Mouse (Mus musculus) urinary bladder, postnatal 36 days (tissue): ENCODE data around the gene Csf1.

Experiments used
- DNase-seq, 2 experiments: peaks; one replicate each; pipeline ENCODE4 v3.0.0; 2022; ENCODE audit warnings: low spot score in 2 of 2, mixed read lengths in 1 of 2

The Csf1 gene

DNA sequence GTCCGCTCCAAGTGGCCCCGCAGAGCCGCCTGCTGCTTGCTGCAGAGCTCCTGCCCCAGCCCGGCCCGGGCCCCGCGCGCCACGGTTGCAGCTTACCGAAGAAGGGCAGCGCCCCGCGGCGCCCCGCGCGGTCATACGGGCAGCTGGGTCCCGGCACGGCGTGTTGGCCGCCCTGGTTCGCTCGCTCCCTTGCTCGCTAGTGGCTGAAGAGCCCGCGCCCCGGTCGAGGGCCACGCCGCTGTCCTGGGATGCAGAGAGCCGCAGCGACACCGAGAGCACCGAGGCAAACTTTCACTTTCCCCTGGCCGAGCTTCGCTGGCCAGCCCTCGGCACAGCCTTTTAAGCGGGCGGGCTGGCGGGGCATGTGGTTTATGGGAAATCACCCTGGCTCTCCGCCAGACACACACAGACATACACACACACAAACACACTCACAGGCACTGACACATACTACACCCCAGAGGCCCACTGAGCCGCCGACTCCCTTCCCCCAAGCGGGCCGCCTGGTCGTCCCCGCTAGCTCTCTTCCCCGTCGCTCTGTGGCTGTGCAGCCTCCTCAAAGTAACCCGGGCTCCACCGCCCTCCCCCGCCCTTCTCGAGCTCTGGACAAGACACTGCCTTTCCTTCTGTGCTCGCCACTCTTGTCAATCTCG lies at the start of gene Csf1:
Csf1 (minus strand) TSS at position 541 of the 653 bp plus-strand sequence.
- peak; percentile 77 to 85 for DNase-seq

DNA sequence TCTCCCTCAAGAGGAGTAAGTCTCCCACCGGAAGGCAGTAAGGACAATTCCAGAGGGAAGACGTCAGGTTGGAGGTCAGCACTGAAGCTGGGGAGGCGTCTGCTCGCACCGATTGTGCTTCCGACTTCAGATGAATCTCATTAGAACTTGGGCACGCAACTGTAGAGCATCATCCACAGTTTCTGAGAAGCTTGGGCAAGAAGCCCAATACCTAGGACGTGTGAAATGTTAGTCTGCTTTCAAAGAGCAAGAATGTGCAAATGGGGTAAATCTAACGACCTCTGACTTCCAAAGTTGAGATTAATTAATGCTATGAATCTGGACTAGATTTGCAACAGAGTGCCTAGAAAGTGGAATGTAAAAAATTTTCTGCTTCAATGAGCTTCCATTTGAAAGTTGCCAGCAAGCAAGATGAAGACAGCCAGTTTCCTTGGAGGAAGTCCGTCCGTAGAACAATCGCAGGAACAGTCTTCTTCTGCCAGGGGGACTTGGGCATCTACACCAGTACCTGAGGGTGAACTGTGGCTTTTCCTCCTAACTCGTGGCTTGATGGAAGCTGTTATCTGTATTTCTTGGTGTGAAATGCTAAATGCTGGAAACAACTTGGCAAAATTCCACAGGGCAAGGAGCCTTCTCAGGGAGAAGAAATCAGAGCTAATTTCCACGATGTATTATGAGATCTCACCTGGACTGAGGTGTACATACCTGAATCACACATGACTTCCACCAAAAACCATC lies 47.9 kb upstream of the Csf1 start:
- DNase-seq: no peak

DNA sequence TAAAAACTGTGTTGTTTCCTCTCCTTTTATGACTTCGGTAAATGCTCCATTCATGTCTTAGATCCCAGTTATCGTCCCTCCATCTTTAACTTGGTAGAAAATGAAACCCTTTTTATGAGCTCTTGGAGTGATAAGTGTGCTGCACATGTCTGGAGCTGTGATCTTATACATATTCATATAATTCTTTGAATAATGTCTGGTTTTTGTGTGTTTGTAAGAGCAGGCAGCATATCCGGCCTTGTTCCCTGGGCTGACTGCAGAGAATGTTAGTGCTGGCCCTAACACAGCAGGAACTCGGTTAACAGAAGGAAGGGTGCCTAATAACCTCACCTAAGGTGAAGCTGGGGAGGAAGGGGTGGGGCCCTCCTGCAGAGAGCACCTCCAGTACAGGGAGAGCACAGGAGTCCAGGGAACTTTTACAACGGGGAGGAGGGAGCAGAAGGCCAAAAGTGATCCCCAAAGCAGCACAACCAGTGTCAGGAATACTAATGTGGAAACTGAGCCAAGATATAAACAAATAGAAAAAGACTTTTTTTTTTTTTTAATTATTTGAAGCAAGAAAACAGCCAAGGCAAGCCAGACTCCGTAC lies 47.2 kb upstream of the Csf1 start:
- DNase-seq: no peak

DNA sequence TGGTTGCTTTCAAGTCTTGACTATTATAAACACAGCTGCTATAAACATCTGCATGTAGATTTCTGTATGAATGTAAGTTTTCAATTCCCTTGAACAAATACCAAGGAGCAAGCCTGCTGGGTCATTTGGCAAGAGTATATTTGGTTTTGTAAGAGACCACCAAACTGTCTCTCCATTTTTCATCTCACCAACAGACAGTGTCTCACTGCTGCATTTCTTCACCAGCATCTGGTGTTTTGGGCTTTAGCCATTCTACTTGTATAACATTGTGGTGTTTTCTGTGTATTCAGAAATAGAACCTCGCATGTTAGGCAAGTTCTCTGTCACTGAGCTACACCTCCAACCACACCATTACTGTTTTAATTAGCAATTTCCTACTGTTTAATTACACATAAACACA lies 46.6 kb upstream of the Csf1 start:
- no peak for DNase-seq

DNA sequence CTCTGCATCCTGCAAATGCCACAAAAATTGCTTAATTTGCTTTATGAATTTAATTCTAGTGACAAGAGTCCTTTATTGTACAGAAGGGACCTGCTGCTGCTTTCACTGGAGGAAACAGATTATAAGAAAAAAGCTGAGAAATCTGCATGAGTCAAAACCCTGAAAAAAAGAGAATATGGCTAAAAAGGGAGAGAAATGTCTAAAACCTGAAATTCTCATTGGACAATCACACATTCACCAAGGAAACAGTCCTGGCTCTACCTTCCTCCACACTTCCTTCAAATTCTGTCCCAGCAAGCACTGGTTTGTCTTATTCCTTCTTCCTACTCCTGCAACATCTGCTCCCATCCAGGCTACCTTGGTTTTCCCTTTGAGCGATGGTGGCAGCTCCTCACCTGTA lies 44.5 kb upstream of the Csf1 start:
- no peak for DNase-seq

DNA sequence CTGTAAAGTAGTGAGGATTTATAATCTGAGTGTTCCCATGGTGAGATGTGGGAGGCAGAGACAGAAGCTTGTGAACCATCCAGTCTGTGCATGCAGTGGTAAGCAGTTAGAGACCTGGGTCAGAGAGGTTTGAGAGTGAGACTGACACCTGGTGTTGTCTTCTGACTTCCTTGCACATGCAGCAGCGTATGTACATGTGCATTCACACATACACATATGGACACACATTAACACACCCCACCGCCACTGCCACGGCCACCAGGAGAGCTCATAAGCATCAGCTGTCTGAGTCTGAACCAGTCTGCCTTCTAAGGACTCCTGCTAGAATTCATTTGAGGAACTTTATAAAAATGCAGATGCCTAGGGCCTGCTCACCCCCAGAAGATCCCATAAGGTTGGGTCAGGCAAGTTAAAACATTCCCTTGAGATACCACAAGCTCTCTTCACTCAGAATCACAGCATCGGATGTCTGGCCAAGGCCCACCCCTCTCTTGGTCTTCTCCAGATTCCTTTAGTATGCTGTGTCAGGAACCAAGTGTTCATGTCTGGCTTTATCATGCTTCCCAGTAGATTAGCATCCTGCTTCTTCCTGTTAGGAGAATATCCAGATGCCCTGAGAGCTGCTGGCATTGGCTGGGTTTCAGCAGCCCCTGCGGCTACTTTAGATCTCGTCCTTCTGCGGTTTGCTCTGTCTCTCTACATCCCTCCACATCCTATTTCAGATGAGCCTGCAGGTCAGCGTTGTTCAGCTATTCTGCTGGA lies 42.1 kb upstream of the Csf1 start:
- no peak for DNase-seq

DNA sequence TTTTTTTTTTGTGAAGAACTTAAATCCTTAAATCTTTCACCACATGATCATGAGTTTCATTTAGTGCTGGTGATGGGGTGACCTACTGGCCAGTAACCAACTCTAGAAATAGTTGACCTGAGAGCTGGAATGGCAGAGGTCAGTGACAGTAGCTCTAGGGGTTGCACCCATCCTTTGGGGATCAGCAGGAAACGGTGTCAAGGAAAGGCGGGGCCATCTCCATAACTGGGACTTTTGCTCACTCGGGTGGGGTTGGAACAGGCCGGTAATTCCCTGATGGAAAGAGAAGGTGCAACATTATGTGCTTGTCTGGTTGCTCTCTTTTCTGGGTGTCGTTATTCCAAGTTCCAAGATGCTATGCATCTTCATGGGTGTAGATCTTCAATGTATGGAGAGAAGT lies 38.7 kb upstream of the Csf1 start:
- DNase-seq: no peak

DNA sequence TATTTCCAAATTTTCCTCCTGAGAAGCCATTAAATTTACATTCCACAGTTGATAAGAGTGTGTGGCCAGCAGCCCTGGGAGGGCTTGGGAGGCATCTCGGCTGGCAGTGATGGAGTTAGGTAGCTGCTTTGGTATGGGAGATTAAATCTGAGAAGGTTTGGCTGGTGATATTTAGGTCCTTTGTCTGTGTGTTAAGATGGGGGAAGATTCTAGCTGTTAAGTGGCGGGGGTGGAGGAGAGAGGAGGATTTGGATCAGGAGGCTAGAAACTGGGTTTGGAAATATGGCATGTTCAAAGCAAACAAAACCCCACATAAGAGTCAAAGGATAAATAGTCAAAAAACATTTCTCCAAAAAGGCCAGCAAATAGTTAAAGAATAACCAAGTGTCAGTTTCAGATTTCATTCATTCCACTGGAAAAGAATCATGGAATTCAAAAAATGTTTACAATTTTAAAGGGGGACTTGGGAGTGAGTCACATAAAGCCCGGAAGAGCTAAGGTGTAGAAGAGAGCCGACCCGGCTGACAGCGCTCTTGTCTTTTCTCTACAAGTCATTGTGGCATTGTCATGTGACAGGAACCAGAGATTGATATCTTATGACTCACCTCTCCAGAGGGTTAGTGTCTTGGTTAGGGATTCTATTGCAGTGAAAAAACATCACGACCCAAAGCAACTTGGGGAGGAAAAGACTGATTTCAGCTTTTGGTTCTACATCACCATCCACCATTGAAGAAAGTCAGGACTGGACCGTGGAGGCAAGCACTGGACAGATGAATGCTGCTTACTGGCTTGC lies 36.1 kb upstream of the Csf1 start:
- no peak for DNase-seq

DNA sequence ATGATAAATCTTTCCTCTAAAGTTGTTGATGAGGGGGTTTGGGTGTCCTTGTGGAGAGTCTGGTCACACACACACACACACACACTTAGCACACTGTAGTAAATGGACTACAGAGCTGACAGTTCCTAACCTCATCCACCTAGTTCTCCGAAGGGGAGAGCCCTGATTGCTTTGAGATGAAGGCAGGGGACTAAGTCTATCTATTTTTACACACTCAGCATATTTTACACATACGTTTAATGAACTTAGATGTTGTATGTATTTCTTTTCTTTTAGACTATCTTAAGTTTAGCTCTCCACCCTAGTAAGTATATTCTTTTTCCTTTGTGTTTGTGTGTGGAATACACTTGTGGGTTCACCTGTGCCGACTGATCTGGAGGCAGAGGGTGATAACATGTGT lies 34.6 kb upstream of the Csf1 start:
- DNase-seq: no peak

DNA sequence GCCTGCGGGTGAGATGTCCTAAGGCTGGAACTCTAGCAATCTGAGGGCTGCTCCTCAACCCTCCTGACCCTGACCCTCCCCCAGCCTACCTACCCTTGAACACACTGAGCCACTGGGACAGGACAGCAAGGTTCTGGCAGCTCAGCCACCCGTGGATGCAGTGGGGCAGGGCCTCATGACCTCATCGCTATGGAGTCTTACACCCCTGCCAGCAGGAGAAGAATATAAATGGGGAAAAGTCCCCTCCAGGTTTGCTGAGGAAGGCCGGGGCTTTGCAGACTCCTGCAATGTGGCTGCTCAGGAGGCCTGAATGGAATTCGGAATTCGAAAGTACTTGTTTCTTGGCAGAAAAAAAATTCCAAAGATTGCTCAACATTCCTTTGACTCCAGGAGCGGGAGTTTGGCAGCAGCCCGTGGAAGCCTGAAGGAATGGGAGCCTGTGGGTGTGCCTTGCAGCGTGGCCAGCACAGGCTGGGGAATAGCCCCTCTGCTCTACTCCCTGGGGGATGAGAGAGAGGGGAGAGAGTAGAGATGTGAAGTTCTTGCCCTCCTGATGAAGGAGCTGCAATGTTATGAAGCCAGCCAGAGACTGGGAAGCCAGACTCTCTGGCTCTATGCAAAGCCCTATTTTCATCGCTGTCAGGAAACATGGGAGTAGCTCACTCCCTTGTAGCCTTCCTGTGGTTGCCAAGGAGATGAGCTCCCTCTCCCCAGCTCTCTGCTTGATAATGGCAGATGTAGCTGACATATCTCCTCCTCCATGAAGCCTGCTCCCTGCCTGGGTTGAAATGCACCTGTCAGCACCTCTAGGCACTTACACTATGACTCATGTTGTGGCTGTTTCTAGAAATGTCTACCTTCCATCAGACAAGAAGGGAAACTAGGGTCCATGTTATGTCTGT lies 33.3 kb upstream of the Csf1 start:
- DNase-seq: peak; percentile 41 to 76

DNA sequence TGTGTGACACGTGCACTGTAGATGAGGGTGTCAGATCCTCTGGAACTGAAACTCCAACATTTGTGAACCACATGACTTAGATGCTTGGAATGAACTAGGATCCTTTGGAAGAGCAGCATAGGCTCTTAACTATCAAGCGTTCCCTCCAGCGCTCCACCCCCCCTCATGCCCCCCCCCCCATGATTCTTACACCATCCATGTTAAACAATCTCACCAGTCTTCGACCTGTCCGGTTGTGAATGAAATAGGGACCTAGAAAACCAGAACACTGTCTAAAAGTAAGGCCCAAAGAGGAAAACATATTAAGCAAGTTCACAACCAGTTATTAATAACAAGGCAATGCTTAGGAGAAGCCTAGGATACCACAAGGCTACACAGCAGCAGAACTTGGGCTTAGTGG lies 32.5 kb upstream of the Csf1 start:
- no peak for DNase-seq

DNA sequence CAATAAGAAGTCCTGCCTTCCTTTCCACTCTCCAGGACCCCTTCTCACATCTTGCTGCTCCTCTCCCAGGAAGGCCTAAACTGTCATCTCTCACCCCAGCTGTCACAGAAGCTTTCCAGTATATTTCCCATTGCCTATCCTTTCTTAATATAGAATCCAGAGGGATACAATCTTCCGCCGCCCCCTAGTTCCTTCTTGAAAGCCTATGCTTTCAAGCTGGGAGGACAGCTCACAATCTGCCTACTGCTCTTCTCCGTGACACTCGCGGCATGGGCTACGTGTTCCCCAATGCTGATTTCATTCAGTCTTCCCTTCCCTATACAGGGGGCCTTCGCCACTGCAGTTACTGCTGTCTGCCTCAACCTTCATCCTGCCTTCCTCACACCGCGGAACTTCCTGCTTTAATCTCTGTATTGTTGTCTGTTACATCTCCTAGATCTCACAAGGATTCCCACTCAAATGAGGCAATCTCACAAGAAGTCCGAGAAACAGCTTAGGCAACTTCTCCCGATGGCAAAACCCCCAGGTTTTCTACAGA lies 30.6 kb upstream of the Csf1 start:
- no peak for DNase-seq

DNA sequence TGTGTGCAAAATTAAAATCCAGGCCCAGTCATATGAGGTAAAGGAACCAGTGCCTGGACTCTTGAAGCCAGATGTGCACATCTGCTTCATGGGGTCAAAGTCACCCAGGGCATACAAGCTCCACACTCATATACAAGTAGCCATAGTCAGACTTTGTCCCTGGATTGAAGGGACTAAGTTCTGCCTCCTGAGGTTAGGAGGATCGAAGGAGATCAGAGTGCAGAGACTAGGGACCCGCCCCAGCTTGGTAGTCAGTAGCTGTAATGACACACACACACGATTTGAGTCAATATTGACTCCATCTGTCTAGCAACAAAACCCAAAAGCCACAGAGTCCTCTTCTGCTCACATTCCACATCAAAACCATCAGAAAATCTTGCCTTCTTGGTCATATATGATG lies 30.0 kb upstream of the Csf1 start:
- no peak for DNase-seq

DNA sequence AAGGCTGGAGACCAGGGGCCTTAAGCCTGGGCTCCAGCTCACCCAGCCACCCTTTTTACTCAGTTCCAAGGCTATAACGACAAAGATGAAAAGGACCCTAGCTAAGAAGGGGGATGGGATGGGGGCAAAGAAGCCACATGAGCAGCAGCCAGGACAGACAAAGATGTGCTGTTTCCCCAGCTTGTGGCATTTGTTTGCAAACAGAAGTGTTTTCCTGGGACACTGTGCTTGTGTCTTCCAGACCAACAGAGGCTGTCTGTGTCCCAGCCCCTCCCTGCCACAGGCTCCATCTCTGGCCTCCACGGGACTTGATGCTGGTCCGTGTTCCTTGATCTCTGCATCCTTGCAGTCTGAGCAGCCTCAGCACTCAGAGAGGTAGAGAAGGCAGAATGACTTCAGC lies 28.6 kb upstream of the Csf1 start:
- DNase-seq: no peak

DNA sequence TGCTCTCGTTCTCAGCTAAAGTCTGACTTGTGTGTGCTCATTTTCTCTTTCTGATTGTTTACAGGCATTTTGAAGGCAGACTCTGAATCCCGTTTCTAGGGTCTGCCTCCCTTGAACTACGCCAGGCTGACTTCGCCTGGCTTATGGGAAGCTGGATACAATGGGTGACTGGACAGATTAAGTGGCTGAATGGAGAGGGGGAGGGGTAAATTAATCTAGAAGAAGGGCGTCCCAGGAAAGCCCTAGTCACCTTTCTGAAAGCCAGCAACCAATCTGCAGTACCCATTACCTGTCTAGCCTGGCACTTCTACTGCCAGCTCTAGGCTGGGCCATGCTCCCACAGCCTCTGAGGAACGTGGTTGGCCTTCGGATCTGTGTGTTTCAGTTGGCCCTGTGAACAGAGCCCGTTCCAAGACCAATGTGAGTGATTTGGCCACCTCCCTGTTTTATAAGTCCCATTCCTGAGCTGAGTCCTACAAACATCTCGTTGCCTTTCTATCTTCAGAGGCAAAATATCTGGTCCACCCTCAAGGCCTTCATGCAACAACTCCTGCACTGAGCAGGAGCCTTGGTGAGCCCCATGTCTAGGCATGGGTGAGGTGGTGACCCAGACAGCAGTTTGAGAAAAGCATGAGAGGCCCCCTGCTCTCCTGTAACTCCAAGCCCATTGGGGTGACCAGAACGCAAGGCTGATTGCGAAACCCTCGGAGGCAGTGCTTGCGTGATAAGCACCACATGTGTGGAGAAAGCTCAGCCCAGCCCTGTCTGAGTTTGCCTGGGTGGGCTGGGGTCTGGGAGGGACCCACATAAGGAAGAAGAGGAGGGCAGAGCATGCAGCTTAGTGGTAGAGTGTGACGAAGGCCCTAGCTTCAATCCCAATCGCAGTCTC lies 27.6 kb upstream of the Csf1 start:
- DNase-seq: peak; percentile 18 to 50

DNA sequence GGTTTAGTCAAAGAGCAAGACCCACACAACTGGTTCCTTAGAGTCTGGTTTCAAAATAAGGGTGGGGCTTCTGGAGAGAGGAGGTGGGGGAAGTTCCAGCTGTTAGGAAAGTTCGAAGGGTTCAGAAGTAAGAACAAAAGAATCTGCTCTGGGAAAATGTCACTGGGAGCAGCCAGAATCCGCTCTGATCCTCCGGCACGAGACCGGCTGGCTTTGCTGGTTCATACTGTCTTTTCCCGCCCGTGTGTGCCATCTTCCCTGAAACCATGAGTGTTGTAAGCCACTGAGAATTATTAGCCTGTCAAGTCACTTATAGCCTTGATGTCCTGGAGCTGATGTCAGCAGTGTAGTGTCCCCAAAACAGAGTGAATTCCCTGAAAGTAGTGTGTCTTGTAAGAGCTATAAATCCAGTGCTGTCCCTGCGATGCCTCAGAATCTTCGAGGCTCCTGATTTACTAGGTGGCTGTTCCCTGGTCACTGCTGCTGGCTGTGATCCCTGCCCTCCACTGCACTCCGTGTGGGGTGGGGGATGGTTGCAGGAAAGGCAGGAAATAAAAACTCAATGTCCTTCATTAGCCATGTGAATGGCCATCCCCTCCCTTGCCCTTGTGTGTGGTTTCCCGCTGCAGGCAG lies 26.8 kb upstream of the Csf1 start:
- DNase-seq: no peak

DNA sequence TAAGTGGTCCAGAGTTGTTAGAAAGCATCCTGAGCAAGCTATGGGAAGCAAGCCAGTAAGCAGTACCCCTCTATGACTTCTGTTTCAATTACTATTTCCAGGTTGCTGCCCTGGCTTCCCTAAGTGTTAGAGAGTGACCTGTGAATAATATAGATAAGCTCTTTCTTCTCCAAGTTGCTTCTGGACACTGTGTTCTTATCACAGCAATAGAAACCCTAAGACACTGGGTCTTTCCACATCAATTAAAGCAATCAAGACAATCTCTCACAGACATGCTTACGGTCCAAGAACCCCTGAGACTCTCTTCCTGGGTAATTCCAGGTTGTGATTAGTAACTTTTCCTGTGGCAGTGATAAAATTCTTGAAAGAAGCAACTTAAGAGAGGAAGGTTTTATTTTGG lies 26.1 kb upstream of the Csf1 start:
- DNase-seq: no peak

DNA sequence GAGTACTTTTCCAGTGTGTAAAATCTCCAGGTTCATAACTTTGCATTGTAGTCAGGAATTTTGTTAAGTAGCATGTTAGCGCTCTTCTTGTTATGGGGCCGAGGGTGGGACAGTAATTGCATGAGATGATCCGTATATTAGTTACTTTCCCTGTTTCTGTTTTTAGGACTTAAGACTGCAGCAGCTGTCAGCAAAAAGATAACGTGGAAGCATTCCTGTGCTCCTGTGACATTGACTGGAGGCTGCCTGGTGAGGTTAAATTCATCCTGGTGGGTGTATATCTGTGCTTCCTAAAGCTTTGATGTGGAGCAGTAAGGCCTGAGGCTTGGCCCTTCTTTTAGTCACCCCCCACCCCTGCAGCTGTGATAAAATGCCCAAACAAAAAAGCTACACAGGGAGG lies 25.3 kb upstream of the Csf1 start:
- DNase-seq: no peak

DNA sequence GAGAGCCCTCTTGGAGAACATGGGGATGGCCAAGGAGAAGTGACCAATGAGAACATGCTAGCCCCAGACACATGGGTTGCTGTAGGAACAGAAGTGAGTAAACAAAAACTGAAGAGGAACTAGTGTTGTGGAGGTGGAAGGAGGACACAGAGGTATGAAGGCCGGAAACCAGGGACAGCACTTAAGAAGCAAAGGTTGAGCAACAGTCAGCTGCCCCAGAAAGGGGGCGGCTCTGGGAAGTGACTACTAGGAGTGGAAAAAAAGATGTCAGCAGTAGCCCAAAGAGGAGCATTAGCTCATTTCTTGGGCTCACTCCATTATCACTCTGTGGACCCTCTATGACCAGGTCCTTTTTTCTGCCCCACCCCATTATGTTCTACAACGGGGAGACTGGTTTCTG lies 23.0 kb upstream of the Csf1 start:
- DNase-seq: no peak
